Mouse (Mus musculus) heart, embryonic 15.5 days (tissue): ENCODE data around the gene Papss2. TPM values are rescaled to one million over a fixed set of nuclear protein-coding genes. Genes with fewer than 3 reads are reported as not detected.

Experiments
- ATAC-seq: fragments of 200-750 bp; cut with Nextera tagmentation; replicated peaks from 2 replicates; pipeline ENCODE4 v1.8.0; 2017; ENCODE audit warnings: low read depth, moderate TSS enrichment; ENCODE audit not compliant: insufficient number of reproducible peaks, insufficient read depth, low FRiP score
- H3K27ac ChIP-seq: fragments of 300-500 bp; sonication (generic); 2 replicates; pipeline ENCODE4 v1.5.1; 2015; ENCODE audit warnings: mild to moderate bottlenecking, inconsistent platforms
- H3K27me3 ChIP-seq: fragments of 300-500 bp; sonication (generic); 2 replicates; pipeline ENCODE4 v1.6.1; 2015; ENCODE audit warnings: inconsistent platforms
- H3K36me3 ChIP-seq: fragments of 300-500 bp; sonication (generic); 2 replicates; pipeline ENCODE4 v1.6.1; 2015; ENCODE audit warnings: mild to moderate bottlenecking, inconsistent platforms
- H3K4me1 ChIP-seq: fragments of 300-500 bp; sonication (generic); replicated peaks from 2 replicates; pipeline ENCODE4 v1.6.1; 2015; ENCODE audit warnings: inconsistent platforms
- H3K4me2 ChIP-seq: fragments of 300-500 bp; sonication (generic); 2 replicates; pipeline ENCODE4 v1.6.1; 2015; ENCODE audit warnings: inconsistent platforms, mild to moderate bottlenecking, moderate library complexity
- H3K4me3 ChIP-seq: fragments of 300-500 bp; sonication (generic); 2 replicates; pipeline ENCODE4 v1.5.1; 2015; ENCODE audit warnings: mild to moderate bottlenecking, inconsistent platforms
- H3K9ac ChIP-seq: fragments of 300-500 bp; sonication (generic); 2 replicates; pipeline ENCODE4 v1.6.1; 2015; ENCODE audit warnings: mild to moderate bottlenecking, inconsistent platforms
- H3K9me3 ChIP-seq: fragments of 300-500 bp; sonication (generic); replicated peaks from 2 replicates; pipeline ENCODE4 v1.6.1; 2016; ENCODE audit warnings: inconsistent platforms
- WGBS: fragments of 180-500 bp; shearing (Covaris S2); methylation state at CpG from one replicate; pipeline ENCODE4 v1.1.7; 2015; ENCODE audit warnings: mixed read lengths; 5-methylcytosine and 5-hydroxymethylcytosine counted together
- polyA plus RNA-seq: library from polyadenylated mRNA; unstranded; fragments of >200 nt; fragmentation: Nextera tagmentation; extraction: Ambion mirVana; gene quantifications from 2 replicates; pipeline ENCODE4 v1.2.1, GENCODE M21; 2015

Papss2 gene
- polyA plus RNA-seq, 1 experiment from 2014 or later = 6.7 TPM

DNA sequence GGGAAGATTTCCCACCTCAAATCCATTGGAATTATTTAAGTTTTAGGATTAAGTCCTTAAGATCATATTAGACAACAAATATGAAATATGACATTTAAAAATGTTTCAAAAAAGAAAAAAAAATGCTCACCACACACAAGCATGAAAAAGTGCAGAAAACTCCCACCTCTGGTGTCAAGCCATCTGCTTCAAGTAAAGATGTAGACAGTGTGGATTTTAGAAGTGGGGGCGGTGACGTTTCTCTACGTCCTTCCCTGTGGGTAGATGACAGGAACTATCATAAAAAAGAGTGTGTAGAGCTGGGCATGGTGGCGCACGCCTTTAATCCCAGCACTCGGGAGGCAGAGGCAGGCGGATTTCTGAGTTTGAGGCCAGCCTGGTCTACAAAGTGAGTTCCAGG is 21.1 kb downstream of the Papss2 start:
- ATAC-seq = no peak

DNA sequence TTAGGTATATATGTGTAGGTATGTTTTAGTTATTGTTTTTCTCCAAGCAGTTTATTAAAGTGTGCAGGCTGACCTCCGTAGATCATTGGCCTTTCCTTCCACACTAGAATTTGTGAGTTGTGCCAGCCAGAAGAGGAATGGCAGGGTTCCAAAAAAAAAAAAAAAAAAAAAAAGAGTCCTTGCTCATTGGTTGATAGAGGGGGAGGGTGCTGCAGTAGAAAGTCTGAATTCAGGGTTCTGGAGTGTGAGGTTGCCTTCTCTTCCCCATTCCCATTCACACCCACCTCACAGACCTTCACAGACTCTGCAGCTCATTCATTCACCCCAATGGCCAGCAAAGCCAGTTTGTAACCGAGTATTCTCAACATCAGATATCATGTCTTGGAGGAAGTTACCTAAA is 24.1 kb downstream of the Papss2 start:
- WGBS = 66% methylated on average over 2 of the region's 2 CpGs
- Histone ChIP-seq H3K27ac (no peak overlapping the region), H3K36me3 (no peaks in the 10 kb centered on the region), H3K4me2 (no peak overlapping the region), H3K27me3 (no peaks in the 10 kb centered on the region), H3K9ac (no peak overlapping the region), H3K4me1 (no peaks in the 10 kb centered on the region), H3K9me3 (no peaks in the 10 kb centered on the region), H3K4me3 (no peak overlapping the region)
- no peak for ATAC-seq

More for the DNA sequence above, 21.1 kb downstream of the Papss2 start:
- Histone ChIP-seq H3K4me2 (no peak overlapping the region), H3K4me3 (no peak overlapping the region), H3K27ac (no peak overlapping the region), H3K27me3 (no peaks in the 10 kb centered on the region), H3K9ac (no peak overlapping the region), H3K36me3 (no peaks in the 10 kb centered on the region), H3K4me1 (no peaks in the 10 kb centered on the region), H3K9me3 (no peaks in the 10 kb centered on the region)
- 92% methylated on average over 7 of the region's 7 CpGs for WGBS

DNA sequence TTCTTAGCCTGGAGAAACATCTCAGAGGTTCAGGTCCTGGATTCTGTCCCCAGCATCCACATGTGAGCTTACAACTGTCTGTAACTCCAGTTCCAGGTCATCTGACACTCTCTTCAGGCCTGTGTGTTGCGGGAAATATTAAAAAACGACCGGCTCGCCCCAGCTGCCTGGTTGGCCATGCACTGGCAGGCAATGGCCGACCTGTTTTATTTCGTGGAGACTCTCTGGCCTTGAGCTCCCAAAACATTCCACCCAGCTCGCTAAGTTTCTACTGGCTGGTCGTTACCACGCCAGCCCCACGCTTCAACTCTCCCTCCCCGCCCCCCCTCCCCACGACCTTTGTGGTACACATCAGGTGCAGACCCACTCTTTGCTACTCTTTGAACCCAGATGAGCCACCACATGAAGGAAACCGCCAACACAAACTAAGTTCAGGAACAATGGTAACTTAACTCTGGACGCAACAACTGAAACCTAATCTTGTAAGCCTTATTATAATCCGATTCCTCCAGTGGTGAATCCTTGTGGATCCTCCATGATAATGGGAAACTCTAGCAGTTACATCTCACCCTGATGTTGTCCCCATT is 25.4 kb downstream of the Papss2 start:
- H3K27me3 ChIP-seq = no peaks in the 10 kb centered on the region
- H3K9ac ChIP-seq = no peak overlapping the region
- no peak overlapping the region for H3K27ac ChIP-seq
- H3K4me3 ChIP-seq = no peak overlapping the region
- 86% methylated on average over 15 of the region's 15 CpGs for WGBS
- no peaks in the 10 kb centered on the region for H3K9me3 ChIP-seq
- no peaks in the 10 kb centered on the region for H3K4me1 ChIP-seq
- H3K36me3 ChIP-seq = no peaks in the 10 kb centered on the region
- ATAC-seq = no peak
- no peak overlapping the region for H3K4me2 ChIP-seq

DNA sequence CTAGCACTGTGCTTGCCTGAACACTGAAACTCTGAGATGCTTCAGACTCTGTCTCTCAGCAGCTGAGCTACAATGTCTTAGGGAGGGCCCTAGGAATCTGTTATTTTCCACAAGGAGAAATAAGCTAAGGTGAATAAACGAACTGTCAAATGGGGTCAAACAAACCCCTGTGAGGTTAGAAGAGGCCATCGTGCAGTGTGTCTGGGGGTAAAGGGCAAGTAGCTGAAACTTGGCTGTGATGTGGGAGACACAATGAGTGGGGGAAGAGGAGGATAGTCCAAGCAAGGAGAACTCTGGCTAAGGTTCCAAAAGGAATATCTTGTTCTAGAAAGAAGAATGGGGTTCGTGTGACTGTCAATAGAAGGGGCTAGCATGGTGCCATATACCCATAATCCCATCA is 26.6 kb downstream of the Papss2 start:
- no peak overlapping the region for H3K27ac ChIP-seq
- no peaks in the 10 kb centered on the region for H3K27me3 ChIP-seq
- H3K9me3 ChIP-seq = no peaks in the 10 kb centered on the region
- no peak overlapping the region for H3K4me2 ChIP-seq
- H3K4me1 ChIP-seq = 0 out of 2 replicates have a peak, but pooled peaks cover 3% of the 10 kb centered on the region
- no peak overlapping the region for H3K4me3 ChIP-seq
- no peak for ATAC-seq
- H3K9ac ChIP-seq = no peak overlapping the region
- no peaks in the 10 kb centered on the region for H3K36me3 ChIP-seq
- WGBS = 66% methylated on average over 3 of the region's 3 CpGs

DNA sequence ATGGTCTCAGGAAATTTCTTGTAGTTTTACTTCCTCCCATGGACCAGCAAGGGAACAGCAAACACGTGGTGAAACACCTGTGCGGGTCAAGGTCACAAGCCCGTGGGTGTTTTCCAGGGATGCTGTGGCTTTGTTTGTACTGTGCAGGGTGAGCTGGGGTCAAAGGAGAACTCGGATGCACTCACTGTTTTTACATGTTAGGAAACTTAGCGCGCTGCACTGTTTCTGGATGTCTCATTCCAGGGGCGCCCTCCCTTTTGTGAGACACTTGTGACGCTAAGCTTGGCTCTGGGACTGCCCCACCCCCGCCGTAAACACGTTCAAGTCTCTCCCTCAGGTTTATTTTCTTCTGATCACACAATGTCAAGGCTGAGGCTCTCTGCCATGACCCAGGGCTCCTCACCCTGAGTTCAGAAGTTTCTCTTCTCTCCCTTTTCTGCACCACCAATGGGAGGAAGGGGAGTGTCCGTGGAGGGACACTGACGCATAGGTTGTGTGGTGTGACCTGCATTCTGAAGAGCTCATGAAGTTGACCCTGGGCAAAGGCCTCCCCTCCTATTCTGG is 31.3 kb downstream of the Papss2 start:
- Histone ChIP-seq H3K4me3 (no peak overlapping the region), H3K4me1 (0 out of 2 replicates have a peak, but pooled peaks cover 3% of the 10 kb centered on the region), H3K36me3 (no peaks in the 10 kb centered on the region), H3K9ac (no peak overlapping the region), H3K4me2 (no peak overlapping the region), H3K27me3 (no peaks in the 10 kb centered on the region), H3K9me3 (no peaks in the 10 kb centered on the region), H3K27ac (no peak overlapping the region)
- no peak for ATAC-seq
- WGBS = 47% methylated on average over 13 of the region's 13 CpGs

DNA sequence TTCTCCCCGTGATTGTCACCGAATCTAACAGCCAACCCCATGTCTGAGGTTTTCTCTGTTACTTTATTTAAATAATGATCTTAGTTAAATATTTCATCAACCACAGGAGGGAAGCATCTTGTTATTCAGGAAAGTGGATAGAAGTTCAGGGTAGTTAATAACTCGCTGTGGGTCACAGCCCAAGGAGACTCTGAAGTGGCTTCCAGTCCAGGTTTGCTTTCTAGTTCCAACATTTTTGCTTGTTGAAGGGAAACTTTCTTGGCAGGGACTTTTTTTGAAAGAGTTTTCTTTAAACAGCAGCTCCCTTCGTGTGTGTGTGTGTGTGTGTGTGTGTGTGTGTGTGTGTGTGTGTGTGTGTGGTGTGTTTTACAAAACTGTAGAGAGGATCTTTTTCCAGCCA is 32.0 kb downstream of the Papss2 start:
- WGBS = 71% methylated on average over 4 of the region's 4 CpGs

DNA sequence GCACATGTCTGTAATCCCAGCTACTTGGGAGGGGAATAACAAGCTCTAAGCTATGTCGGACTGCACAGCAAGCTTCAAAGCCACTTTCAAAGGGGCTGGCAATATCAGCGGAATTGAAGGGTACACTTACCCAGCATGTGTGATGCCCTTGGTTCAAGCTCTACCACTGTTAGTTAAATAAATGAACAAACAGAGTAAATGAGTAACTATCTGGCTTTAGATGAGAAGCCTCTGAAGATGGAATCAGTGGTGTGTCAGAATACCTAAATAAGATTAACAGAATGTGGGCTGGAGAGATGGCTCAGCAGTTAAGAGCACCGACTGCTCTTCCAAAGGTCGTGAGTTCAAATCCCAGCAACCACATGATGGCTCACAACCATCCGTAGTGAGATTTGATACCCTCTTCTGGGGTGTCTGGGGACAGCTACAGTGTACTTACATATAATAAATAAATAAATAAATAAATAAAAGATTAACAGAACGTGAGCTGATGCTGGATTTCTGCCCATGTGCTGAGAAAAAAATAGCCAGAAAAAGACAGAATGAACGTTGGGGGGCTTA is 33.1 kb downstream of the Papss2 start:
- WGBS = 77% methylated on average over 7 of the region's 7 CpGs
- no peak overlapping the region for H3K27ac ChIP-seq
- H3K36me3 ChIP-seq = no peaks in the 10 kb centered on the region
- H3K27me3 ChIP-seq = no peaks in the 10 kb centered on the region
- no peak overlapping the region for H3K9ac ChIP-seq
- H3K4me1 ChIP-seq = 0 out of 2 replicates have a peak, but pooled peaks cover 3% of the 10 kb centered on the region
- H3K4me3 ChIP-seq = no peak overlapping the region
- no peaks in the 10 kb centered on the region for H3K9me3 ChIP-seq
- no peak for ATAC-seq
- no peak overlapping the region for H3K4me2 ChIP-seq

More for the DNA sequence above, 32.0 kb downstream of the Papss2 start:
- H3K9me3 ChIP-seq = no peaks in the 10 kb centered on the region
- H3K9ac ChIP-seq = no peak overlapping the region
- no peaks in the 10 kb centered on the region for H3K36me3 ChIP-seq
- H3K4me1 ChIP-seq = 0 out of 2 replicates have a peak, but pooled peaks cover 3% of the 10 kb centered on the region
- no peak overlapping the region for H3K4me3 ChIP-seq
- ATAC-seq = no peak
- no peak overlapping the region for H3K4me2 ChIP-seq
- H3K27me3 ChIP-seq = no peaks in the 10 kb centered on the region
- H3K27ac ChIP-seq = no peak overlapping the region

DNA sequence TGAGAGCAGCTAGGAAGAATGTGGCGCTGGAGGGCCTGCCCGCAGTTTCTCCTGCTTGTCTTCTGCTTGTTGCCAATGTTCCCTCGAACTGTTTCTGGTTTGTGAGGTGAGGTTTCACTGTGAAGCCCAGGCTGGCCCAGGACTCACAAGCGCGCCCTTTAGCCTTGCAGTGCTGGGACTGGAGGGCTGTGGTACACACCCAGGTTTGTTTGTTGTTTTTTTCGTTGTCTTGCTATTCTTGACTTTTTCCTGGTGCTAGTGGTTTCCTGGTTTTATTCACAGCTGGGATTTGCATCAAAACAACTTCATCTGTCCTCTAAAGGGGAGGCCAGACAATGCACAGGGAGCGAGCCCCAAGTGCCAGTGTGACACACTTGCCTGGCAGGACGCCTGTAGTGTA is 39.3 kb downstream of the Papss2 start:
- H3K9me3 ChIP-seq = no peaks in the 10 kb centered on the region
- 74% methylated on average over 8 of the region's 8 CpGs for WGBS
- no peaks in the 10 kb centered on the region for H3K27me3 ChIP-seq
- no peak for ATAC-seq
- H3K4me3 ChIP-seq = no peak overlapping the region
- peaks cover 15% of the 10 kb centered on the region for H3K4me1 ChIP-seq
- H3K9ac ChIP-seq = no peak overlapping the region
- H3K4me2 ChIP-seq = no peak overlapping the region
- no peak overlapping the region for H3K27ac ChIP-seq
- no peaks in the 10 kb centered on the region for H3K36me3 ChIP-seq

DNA sequence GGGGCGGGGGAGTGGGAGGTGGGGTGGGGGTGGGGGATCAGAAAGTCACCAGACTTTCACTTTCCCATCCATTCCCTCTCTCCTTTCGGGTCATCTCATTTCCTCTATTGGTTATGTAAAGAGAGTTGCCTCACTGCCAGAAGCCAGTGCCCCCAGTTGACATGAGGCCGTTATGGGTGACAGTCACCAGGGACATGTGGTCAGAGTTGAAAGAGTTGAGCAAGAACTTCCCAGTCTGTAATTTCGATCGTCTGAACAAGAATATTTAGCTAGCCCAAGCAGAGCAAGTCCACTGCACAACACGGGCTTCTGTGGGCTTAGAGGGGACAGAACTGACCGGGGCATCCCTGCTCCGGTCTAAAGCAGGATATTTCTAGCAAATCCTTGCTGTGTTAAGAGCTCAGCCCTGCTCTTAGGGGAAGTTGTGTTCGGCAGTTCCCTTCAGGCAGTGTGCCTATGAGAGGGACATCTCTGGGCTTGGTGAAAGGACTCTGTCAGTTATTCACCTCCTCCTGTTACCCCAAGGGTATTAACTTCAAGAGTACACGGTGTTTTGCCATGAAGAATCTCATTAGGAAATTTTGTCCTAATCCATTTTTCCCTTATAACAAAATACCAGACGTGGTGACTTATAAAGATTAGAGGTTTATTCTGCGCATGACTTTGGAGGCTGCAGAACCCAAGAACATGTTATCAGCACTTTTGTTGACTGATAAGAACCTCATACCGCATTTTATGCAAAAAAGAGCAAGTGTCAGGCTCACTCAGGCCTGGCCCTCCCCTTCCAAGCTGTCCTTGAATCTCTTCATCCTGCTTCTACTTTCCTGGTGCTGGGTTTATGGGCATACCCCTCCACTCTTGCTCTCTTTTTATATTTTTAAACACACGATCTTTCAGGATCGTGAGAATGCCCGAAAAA is 42.0 kb downstream of the Papss2 start:
- no peak overlapping the region for H3K9ac ChIP-seq
- 34% methylated on average over 16 of the region's 16 CpGs for WGBS
- H3K4me2 ChIP-seq = peak overlapping the region; percentile 53
- no peaks in the 10 kb centered on the region for H3K36me3 ChIP-seq
- ATAC-seq = no peak
- peaks cover 15% of the 10 kb centered on the region for H3K4me1 ChIP-seq
- no peak overlapping the region for H3K27ac ChIP-seq
- H3K4me3 ChIP-seq = peak overlapping the region; percentile 32
- no peaks in the 10 kb centered on the region for H3K9me3 ChIP-seq
- no peaks in the 10 kb centered on the region for H3K27me3 ChIP-seq

DNA sequence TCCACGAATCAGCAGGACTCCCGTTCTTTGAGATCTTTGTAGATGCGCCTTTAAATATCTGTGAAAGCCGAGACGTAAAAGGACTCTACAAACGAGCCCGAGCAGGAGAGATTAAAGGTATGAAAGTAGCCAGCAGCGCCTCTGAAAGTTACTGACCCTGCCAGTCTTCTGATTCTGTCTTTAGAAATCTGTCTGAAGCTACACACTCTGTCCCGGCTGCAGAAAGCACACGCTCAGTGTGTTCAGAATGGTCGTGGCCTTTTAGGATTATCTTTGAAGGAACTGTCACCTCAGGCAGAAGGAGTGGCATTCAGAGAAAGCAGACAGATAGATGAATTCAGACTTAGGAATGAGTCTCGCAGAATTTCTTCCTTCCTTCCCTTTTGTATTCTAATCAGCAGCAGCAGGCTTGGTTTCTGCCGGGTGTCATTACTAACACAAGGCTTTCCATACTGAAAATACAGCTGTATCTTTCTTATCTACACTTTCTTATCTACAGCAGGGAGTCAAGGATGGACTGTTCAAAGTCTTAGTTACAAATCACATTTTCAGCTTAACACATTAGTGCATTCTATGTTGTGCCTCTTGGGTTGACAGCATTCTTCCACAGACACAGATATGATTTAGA is 42.8 kb downstream of the Papss2 start:
- Histone ChIP-seq H3K36me3 (peaks cover 2% of the 10 kb centered on the region; the same call in 1 of the 2 replicates), H3K27ac (no peak overlapping the region), H3K27me3 (no peaks in the 10 kb centered on the region), H3K9me3 (no peaks in the 10 kb centered on the region), H3K4me1 (peaks cover 15% of the 10 kb centered on the region), H3K4me2 (peak overlapping the region; percentile 53), H3K4me3 (no peak overlapping the region), H3K9ac (no peak overlapping the region)
- 26% methylated on average over 13 of the region's 13 CpGs for WGBS
- no peak for ATAC-seq

DNA sequence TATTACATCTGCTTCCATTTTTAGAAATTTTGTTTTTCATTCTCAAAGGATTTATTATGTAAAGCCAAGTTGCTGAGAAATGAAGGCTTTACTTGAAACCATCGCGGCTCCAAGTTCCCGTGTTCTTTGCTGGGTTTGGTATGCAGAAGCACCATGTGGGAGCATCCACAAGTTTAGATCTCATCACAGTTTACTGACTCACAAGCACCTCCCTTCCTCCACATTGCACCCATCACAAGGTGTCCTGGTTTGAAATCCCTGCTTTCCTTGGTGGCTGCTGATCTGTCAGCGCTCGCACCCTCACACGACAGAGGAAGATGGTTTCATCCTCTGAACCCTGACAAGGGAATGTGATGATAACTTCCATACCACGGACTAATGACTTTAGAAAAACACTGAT is 45.9 kb downstream of the Papss2 start:
- H3K36me3 ChIP-seq = peaks cover 5% of the 10 kb centered on the region; the same call in 1 of the 2 replicates
- H3K9ac ChIP-seq = no peak overlapping the region
- WGBS = 78% methylated on average over 7 of the region's 7 CpGs
- H3K27me3 ChIP-seq = no peaks in the 10 kb centered on the region
- no peaks in the 10 kb centered on the region for H3K9me3 ChIP-seq
- no peak overlapping the region for H3K4me3 ChIP-seq
- peaks cover 15% of the 10 kb centered on the region for H3K4me1 ChIP-seq
- no peak overlapping the region for H3K4me2 ChIP-seq
- no peak for ATAC-seq
- no peak overlapping the region for H3K27ac ChIP-seq
